Mouse (Mus musculus): ENCODE measurements around the gene Tmem247.

GRCm38 (mm10) chr17:86964041-86964440, 46.9 kb downstream of the Tmem247 start:
- TF ChIP-seq EP300 (IDR thresholded peaks at IDR 0.05; ENCODE audit: low read depth) (no peak), CTCF (IDR thresholded peaks at IDR 0.05; ENCODE audit: low read depth) (no peak)
